Mouse (Mus musculus) brain, embryonic 14.5 days (tissue): Measurements from ENCODE around the gene Fbxl5.

Experiments
- CTCF ChIP-seq: fragments of 200-500 bp; IDR thresholded peaks from 2 replicates; pipeline ENCODE4 v1.5.1; 2012; ENCODE audit warnings: inconsistent platforms, mild to moderate bottlenecking, moderate library complexity, borderline replicate concordance; ENCODE audit not compliant: insufficient read depth, insufficient read length; ENCODE audit errors: extremely low read depth
- POLR2A ChIP-seq: fragments of 200-500 bp; IDR thresholded peaks from 2 replicates; pipeline ENCODE4 v1.6.1; 2012; ENCODE audit warnings: mild to moderate bottlenecking, inconsistent platforms, borderline replicate concordance; ENCODE audit not compliant: poor library complexity, insufficient read depth, insufficient read length, severe bottlenecking; ENCODE audit errors: extremely low read depth

GRCm38 (mm10) chr5:43792354-43792753 is 29.1 kb downstream of the Fbxl5 start:
- TF ChIP-seq POLR2A: no peak
- no peak for TF ChIP-seq CTCF
